Mouse (Mus musculus) erythroblast, embryonic 14.5 days (primary cell): Measurements from ENCODE around the gene Rps27l. TPM values are rescaled to one million over a fixed set of nuclear protein-coding genes. Genes with fewer than 3 reads are reported as not detected.

Source experiments
- H3K27me3 ChIP-seq: 2 replicates; pipeline ENCODE4 v1.6.1; 2012; ENCODE audit warnings: inconsistent platforms; ENCODE audit not compliant: control insufficient read depth
- H3K36me3 ChIP-seq: 2 replicates; pipeline ENCODE4 v1.6.1; 2012; ENCODE audit warnings: mild to moderate bottlenecking, inconsistent platforms; ENCODE audit not compliant: control insufficient read depth
- H3K4me1 ChIP-seq: 2 replicates; pipeline ENCODE4 v1.6.1; 2012; ENCODE audit warnings: inconsistent platforms; ENCODE audit not compliant: control insufficient read depth
- H3K4me3 ChIP-seq: replicated peaks from 2 replicates; pipeline ENCODE3; 2012; ENCODE audit warnings: moderate library complexity, mild to moderate bottlenecking, inconsistent platforms
- H3K9me3 ChIP-seq: 2 replicates; pipeline ENCODE4 v1.6.1; 2012; ENCODE audit warnings: low read length, inconsistent platforms, mixed read lengths; ENCODE audit not compliant: control insufficient read depth
- GATA1 ChIP-seq: IDR thresholded peaks from 2 replicates; pipeline ENCODE4 v1.6.1; 2012; ENCODE audit warnings: low read length, inconsistent platforms, mixed read lengths
- TAL1 ChIP-seq: IDR thresholded peaks from 3 replicates; pipeline ENCODE4 v1.6.1; 2012; ENCODE audit warnings: low read length, inconsistent platforms, mixed read lengths
- polyA plus RNA-seq: library from polyadenylated mRNA; stranded (reverse); fragments of >175 nt; gene quantifications from 2 replicates; pipeline ENCODE4 v1.2.3, GENCODE M21; 2012

Rps27l gene
- polyA plus RNA-seq, 1 experiment: 12.0 TPM

DNA sequence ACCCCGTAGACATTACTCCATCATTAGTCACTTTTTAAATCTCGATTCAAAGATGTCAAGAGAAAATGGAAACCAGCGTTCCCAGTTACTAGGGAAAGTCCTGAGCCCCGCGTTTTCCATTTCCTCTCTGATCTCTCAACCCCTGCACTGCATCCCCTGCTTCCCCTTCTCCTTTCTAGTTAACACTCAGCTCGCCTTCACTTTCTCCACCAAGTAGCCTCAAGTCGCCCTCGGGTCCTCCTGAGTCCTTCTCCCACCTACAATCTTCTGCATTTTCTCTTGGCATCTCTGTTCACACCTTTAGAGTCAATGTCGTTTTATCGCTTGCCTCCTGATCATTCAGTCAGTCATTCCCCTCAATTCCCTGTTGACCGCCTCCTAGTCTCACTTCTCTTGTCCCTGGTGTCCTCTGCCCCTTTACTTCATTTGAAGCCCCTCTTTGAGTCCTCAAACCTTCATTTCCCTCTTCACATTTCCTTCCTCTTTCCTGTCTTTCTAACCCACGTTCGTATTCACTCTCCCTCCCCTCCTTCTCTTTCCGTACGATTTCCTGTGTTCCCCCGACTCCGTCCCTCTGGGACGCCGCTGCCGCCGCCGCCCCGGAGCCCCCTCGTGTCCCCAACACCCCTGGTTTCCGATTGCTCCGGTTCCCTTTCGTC is 27.1 kb upstream of the Rps27l start:
- no peaks in the 10 kb centered on the region for H3K27me3 ChIP-seq
- TF ChIP-seq TAL1: no peak
- no peak for TF ChIP-seq GATA1
- peaks cover 68% of the 10 kb centered on the region for H3K4me1 ChIP-seq
- peak overlapping the region; percentile 91 for H3K4me3 ChIP-seq
- H3K36me3 ChIP-seq: peaks cover 46% of the 10 kb centered on the region
- H3K9me3 ChIP-seq: peaks cover 2% of the 10 kb centered on the region

DNA sequence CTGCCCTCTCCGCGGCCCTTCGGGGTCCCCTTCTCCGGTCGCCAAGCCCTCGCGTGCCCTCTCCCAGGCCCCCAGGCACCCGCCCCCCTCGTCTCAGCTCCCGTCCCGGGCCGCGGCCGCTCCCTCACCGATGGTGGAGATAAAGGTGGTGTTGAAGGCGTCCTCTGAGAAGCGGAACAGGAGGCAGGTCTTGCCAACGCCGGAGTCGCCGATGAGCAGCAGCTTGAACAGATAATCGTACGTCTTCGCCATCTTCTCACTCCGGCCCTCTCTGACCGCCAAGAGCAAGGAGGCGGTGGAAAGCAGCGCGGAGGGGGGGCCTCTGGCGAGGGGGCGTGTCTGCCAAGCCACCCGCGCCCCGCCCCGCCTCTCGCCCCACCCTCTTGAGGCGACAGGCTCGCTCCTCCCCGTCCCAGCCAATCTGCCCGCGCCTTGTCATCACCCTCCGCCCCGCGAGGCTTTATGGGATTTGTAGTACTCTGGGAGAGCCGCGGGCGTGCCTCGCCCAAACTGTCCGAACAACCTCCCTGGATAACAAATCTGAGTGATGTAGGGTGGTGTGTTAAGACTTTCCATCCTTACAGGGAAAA is 26.4 kb upstream of the Rps27l start, which contains the start of gene Rab8b:
Gene Rab8b (minus strand): TSS at position 306 of the 590 bp plus-strand sequence.
- peaks cover 40% of the 10 kb centered on the region for H3K36me3 ChIP-seq
- peaks cover 2% of the 10 kb centered on the region for H3K9me3 ChIP-seq
- TF ChIP-seq TAL1 (no peak), GATA1 (peak; percentile 78)
- peak within 1 kb of the TSS; percentile 91 for H3K4me3 ChIP-seq
- peaks cover 61% of the 10 kb centered on the region for H3K4me1 ChIP-seq
- no peaks in the 10 kb centered on the region for H3K27me3 ChIP-seq

DNA sequence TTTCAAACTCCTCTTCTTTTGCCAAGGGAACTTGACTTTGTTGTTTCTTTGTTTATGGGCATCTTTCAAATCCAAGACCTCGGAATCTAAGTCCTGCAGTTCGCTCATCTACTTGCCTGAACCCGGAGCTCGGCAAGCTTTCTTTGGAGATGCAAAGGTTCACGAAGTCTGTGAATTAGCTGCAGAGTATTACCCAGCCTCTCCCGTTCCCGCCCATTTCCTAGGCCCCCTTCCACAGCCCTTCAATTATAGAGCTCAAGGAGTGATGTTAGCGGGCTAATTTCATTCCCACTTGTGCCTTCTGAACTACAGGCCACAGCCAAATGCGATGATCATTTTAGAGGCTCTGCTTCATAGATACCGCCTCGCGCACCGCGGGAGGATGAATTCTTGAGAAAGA is 25.9 kb upstream of the Rps27l start:
- Histone ChIP-seq H3K27me3 (no peaks in the 10 kb centered on the region), H3K4me1 (peaks cover 56% of the 10 kb centered on the region), H3K9me3 (peaks cover 2% of the 10 kb centered on the region), H3K4me3 (peak overlapping the region; percentile 91), H3K36me3 (peaks cover 35% of the 10 kb centered on the region)
- no peak for TF ChIP-seq TAL1
- TF ChIP-seq GATA1: no peak

DNA sequence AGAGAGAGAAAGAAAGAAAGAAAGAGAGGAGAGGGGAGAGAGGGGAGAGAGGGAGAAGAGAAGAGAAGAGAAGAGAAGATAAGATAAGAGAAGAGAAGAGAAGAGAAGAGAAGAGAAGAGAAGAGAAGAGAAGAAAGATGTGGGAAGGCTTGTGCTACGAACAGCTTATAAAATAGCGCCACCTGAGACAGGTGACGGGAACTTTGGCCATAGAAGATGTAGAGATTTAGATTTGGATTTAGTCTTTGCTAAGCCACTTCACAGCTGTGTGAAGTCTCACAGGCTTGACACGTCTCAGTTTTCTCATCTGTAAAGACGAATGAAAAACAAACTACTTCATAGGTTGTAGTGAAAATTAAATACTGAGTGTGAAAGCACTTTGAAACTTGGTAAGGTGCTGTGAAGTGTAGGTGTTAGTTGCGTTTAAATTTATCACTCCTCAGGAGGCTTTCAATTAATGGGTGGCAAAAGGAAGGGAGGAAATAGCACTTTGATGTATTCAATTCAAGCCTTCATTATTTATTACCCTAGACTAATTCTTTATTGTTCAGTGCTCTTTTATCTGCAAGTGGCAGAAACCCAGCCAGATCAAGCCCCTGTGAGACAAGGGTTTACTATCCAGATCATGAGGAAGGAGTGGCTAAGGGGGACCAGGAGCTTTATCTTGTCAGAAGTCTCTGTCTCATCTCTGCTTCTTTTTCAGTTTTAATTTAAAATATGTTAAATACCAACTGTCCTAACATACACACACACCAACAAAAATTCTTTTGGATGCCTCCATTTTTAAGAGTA is 25.2 kb upstream of the Rps27l start:
- Histone ChIP-seq H3K36me3 (peaks cover 28% of the 10 kb centered on the region), H3K9me3 (peaks cover 2% of the 10 kb centered on the region), H3K27me3 (no peaks in the 10 kb centered on the region), H3K4me1 (peaks cover 49% of the 10 kb centered on the region), H3K4me3 (peak overlapping the region; percentile 44)
- TF ChIP-seq GATA1 (no peak), TAL1 (no peak)

DNA sequence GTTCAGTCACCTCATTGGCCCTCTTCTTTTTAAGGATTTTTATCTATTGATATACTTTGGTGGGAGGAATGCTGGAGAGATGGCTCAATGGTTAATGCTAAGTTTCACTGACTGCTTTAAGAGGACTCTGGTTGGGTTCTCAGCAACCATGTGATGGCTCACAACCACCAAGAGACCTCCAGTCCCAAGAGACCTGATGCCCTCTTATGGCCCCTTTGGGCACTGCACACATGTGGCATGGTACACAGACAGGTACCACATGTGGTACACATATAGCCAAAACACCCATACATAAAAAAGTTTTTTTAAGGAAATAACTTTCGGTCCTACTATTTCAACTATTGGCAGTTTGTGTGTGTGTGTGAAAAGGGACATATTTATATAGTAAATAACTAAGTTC is 23.8 kb upstream of the Rps27l start:
- no peak for TF ChIP-seq TAL1
- TF ChIP-seq GATA1: no peak
- H3K4me1 ChIP-seq: peaks cover 35% of the 10 kb centered on the region
- peaks cover 2% of the 10 kb centered on the region for H3K9me3 ChIP-seq

DNA sequence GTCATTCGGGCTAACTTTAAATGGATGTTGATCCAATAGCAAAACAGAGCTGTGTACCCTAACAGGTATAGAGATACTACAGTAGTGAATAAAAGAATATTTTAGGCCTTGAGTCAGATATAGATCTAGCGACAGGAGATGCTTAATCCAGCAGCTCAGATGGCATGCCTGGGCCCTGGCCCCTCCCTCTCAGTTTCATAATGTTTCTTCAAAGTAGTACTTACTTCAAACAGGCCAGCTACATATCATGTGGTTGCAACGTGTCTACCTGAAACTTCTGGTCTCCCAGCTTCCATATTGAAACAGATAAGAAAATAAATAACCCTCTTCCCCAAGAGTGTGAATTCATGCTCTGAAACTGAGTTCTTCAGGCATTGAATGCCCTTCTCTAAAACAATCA is 20.0 kb upstream of the Rps27l start:
- no peak overlapping the region for H3K4me3 ChIP-seq
- no peaks in the 10 kb centered on the region; the same call in 1 of the 2 replicates for H3K36me3 ChIP-seq
- H3K27me3 ChIP-seq: no peaks in the 10 kb centered on the region
- TF ChIP-seq TAL1 (no peak), GATA1 (no peak)
- peaks cover 8% of the 10 kb centered on the region for H3K4me1 ChIP-seq
- peaks cover 2% of the 10 kb centered on the region for H3K9me3 ChIP-seq

More for the DNA sequence above, 23.8 kb upstream of the Rps27l start:
- H3K27me3 ChIP-seq: no peaks in the 10 kb centered on the region
- H3K4me3 ChIP-seq: no peak overlapping the region
- H3K36me3 ChIP-seq: peaks cover 14% of the 10 kb centered on the region

DNA sequence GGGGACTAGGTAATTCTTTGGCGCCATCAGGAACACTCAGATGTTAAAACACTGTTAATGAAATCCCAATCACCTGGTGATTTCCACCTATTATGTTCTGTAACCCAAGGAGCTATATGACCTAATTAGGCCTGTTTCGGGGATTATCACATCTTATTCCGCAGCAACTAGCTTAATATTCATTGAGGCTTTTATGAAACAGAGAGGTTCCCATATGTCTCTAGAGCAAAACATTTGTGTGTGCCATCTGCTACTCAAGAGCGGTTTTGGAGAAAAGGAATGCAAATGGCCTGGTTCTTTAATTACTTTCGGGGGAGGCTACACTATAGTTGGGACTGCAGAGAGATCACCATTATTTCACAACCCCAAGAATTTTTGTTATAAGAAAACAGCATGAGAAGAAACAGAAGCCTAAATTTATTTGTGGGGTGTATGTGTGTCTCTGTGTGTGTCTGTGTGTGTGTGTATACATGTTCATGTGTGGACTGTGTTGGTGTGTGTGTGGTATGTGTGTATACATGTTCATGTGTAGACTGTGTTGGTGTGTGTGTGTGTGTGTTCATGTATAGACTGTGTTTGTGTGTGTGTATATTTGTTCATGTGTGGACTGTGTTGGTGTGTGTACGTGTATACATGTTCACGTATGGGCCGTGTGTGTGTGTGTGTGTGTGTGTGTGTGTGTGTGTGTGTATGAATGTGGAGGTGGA is 18.0 kb upstream of the Rps27l start:
- Histone ChIP-seq H3K27me3 (no peaks in the 10 kb centered on the region), H3K4me3 (no peak overlapping the region), H3K36me3 (no peaks in the 10 kb centered on the region), H3K9me3 (no peaks in the 10 kb centered on the region), H3K4me1 (no peaks in the 10 kb centered on the region)
- TF ChIP-seq TAL1 (no peak), GATA1 (no peak)

DNA sequence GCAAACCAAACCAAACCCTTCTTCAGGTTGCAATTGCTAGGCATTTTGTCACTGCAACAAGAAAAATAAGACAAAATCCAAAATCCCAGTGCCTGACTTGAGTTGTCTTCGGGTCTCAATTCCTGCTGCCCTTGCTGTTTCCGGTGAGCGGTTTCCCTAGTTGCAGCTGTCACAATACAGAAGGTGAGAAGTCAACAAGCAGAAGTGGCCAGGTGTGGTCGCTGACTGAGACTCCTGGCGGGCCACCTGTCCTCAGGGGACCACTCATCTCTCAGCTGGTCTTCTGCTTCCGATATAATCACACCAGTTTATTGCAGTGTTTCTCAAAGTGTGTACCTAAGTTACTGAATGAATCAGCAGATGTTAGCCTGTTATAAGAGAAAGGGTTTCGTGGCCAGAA is 15.5 kb upstream of the Rps27l start:
- Histone ChIP-seq H3K27me3 (no peaks in the 10 kb centered on the region), H3K9me3 (no peaks in the 10 kb centered on the region), H3K4me1 (no peaks in the 10 kb centered on the region), H3K4me3 (no peak overlapping the region), H3K36me3 (no peaks in the 10 kb centered on the region)
- TF ChIP-seq TAL1 (no peak), GATA1 (no peak)
